Mouse (Mus musculus) heart, embryonic 11.5 days (tissue): ENCODE data around the gene Lenep. TPM values are rescaled to one million over a fixed set of nuclear protein-coding genes. Genes with fewer than 3 reads are reported as not detected.

Source experiments
- ATAC-seq: fragments of 200-750 bp; cut with Nextera tagmentation; replicated peaks from 2 replicates; pipeline ENCODE4 v1.8.0; 2017; ENCODE audit warnings: moderate library complexity; ENCODE audit not compliant: insufficient number of reproducible peaks, low FRiP score, low TSS enrichment
- H3K27ac ChIP-seq: fragments of 300-500 bp; sonication (generic); 2 replicates; pipeline ENCODE4 v1.5.1; 2014; ENCODE audit warnings: mild to moderate bottlenecking, low read depth, low read length
- H3K27me3 ChIP-seq: fragments of 300-500 bp; sonication (generic); 2 replicates; pipeline ENCODE4 v1.6.1; 2014; ENCODE audit warnings: mild to moderate bottlenecking, low read length, mixed read lengths; ENCODE audit not compliant: control insufficient read depth, insufficient read depth
- H3K36me3 ChIP-seq: fragments of 300-500 bp; sonication (generic); 2 replicates; pipeline ENCODE4 v1.6.1; 2014; ENCODE audit warnings: mild to moderate bottlenecking, low read length, moderate library complexity, mixed read lengths; ENCODE audit not compliant: control insufficient read depth, insufficient read depth
- H3K4me1 ChIP-seq: fragments of 300-500 bp; sonication (generic); 2 replicates; pipeline ENCODE4 v1.6.1; 2014; ENCODE audit warnings: low read length; ENCODE audit not compliant: control insufficient read depth, insufficient read depth
- H3K4me2 ChIP-seq: fragments of 300-500 bp; sonication (generic); 2 replicates; pipeline ENCODE4 v1.6.1; 2014; ENCODE audit warnings: mild to moderate bottlenecking, moderate library complexity
- H3K4me3 ChIP-seq: fragments of 300-500 bp; sonication (generic); 2 replicates; pipeline ENCODE4 v1.5.1; 2014; ENCODE audit warnings: low read depth, low read length
- H3K9ac ChIP-seq: fragments of 300-500 bp; sonication (generic); 2 replicates; pipeline ENCODE4 v1.6.1; 2014; ENCODE audit warnings: mild to moderate bottlenecking, low read depth, low read length, moderate library complexity
- H3K9me3 ChIP-seq: fragments of 300-500 bp; sonication (generic); replicated peaks from 2 replicates; pipeline ENCODE4 v1.6.1; 2016; ENCODE audit warnings: low read length; ENCODE audit not compliant: control insufficient read depth
- WGBS: fragments of 180-500 bp; shearing (Covaris S2); extraction: QIAGEN DNeasy Blood & Tissue Kit; methylation state at CpG from one replicate; pipeline ENCODE4 v1.1.7; 2014; ENCODE audit not compliant: insufficient replicate concordance; 5-methylcytosine and 5-hydroxymethylcytosine counted together
- polyA plus RNA-seq: library from polyadenylated mRNA; unstranded; fragments of >200 nt; fragmentation: Nextera tagmentation; extraction: Ambion mirVana; gene quantifications from 2 replicates; pipeline ENCODE4 v1.2.1, GENCODE M21; 2014

Lenep gene
- polyA plus RNA-seq, 1 experiment from 2014 or later = not detected

DNA sequence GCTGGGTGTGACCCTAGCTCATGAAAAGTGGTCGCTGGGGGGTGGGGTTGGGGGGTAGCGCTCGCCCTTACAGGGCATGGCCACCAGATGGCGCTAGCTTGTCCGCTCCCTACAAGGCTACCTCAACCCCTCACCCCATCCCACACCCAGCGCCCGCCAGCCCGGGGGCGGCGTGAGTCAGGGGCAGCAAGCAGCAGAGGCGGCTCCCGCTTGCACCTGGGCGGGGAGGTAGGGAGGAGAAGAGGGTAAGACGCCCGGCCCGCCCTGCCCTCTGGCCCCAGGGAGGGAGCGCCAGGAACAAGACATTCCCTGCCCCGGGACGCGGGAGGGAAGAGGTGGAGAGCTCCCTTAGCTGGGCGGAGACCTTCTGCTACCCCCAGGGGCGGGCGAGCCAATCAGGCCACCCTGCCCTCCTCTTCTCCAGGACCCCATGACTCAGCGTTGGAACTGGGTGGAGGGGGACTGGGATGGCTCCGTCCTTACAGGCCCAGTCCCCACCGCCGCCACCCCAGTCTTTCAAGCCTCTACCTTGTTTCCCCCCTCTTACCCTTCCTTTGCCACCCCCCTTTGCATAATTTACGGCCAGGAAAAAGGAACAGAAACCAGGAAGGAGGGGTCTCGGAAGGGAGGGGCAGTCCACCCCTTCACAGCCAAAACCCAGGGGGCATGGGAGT, 24.1 kb downstream of the Lenep start:
- H3K4me1 ChIP-seq = peaks cover 12% of the 10 kb centered on the region; the same call in 1 of the 2 replicates
- H3K4me2 ChIP-seq = peak overlapping the region; percentile 81
- no peaks in the 10 kb centered on the region for H3K9me3 ChIP-seq
- peak; percentile 82 for ATAC-seq
- 1% methylated on average over 29 of the region's 29 CpGs for WGBS
- H3K4me3 ChIP-seq = peak overlapping the region; percentile 64
- no peaks in the 10 kb centered on the region for H3K27me3 ChIP-seq
- H3K27ac ChIP-seq = no peak overlapping the region
- H3K9ac ChIP-seq = peak overlapping the region; percentile 77
- no peaks in the 10 kb centered on the region for H3K36me3 ChIP-seq

DNA sequence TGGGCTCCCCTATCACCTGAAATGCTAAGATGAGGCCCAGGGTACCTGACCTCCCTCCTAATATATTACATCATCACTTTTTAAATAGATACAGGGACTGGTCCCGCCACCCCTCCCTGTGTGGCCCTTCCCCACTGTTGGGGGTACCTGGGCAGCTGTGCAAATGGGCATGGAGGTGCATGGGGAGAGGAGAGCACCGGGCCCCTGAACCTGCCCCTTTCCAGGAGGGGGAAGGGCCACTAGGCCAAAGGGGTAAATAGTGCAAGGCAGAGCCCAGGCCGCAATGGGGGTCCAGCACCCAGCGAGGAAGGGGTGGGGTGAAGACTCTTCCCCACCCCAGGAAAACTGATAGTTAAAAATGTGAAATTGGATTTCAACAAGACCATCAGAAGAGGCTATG, 24.8 kb downstream of the Lenep start:
- Histone ChIP-seq H3K4me1 (peaks cover 12% of the 10 kb centered on the region; the same call in 1 of the 2 replicates), H3K4me2 (peak overlapping the region; percentile 81), H3K9ac (peak overlapping the region; percentile 77; the same call in 1 of the 2 replicates), H3K36me3 (no peaks in the 10 kb centered on the region), H3K27ac (no peak overlapping the region), H3K9me3 (no peaks in the 10 kb centered on the region), H3K4me3 (peak overlapping the region; percentile 64; the same call in 1 of the 2 replicates), H3K27me3 (no peaks in the 10 kb centered on the region)
- no peak for ATAC-seq
- WGBS = 72% methylated on average over 4 of the region's 4 CpGs

DNA sequence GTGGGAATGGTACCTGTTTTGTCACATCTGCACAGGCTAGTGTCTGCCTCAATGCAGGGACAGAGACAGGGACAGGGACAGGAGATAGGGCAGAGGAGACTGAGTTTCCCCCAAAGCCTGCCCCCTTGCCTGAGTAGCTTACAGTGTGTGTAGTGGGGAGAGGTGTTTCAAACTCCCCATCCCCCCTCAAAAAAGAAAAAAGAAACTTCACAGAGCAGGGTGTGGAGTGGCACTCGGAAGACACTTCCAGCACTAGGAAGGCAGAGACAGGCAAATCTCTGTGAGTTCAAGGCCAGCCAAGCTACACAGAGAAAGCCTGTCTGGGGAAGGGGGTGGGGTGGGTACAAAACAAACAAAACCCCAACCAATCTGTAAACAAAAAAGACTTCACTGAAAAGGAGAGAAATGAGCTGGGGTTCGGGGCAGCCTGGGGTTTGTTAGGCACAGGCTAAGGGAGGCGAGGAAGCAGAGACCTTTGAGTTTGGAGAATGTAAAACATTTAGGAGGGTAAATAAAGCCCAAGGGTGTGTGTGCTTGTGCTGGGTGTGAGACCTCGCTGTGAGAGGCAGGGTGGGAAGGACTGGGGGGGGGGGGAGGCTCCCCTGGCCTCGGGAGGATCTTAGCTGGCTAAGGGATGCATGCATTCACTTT, 28.9 kb downstream of the Lenep start:
- whole genome bisulfite sequencing = 35% methylated on average over 5 of the region's 5 CpGs

DNA sequence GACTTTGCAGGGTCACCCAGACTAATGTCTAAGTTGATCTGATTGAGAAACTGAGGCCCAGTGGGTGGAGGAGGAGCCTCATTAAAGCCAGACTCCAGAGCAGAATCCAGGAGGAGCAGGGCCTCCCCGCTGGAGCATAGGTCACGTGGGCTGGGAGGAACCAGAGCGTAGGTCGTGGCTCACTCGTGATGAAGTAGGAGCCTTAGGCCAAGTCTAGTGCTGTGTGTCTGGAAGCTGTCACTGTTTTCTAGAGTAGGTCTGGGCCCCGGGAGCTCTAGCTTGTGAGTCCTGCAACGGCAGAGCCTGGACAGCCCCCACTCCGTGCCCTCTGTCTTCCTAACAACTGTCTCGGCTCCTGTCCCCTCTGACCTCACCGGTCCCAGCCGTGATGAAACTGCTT, 35.3 kb downstream of the Lenep start:
- Histone ChIP-seq H3K4me1 (no peaks in the 10 kb centered on the region), H3K4me3 (no peak overlapping the region), H3K27me3 (peaks cover 3% of the 10 kb centered on the region), H3K4me2 (no peak overlapping the region), H3K9ac (no peak overlapping the region), H3K27ac (no peak overlapping the region), H3K36me3 (no peaks in the 10 kb centered on the region), H3K9me3 (no peaks in the 10 kb centered on the region)
- ATAC-seq = 0 out of 2 replicates have a peak, but pooled peaks have one; percentile 35
- WGBS = 53% methylated on average over 11 of the region's 11 CpGs

More for the DNA sequence above, 28.9 kb downstream of the Lenep start:
- H3K36me3 ChIP-seq = no peaks in the 10 kb centered on the region
- H3K4me3 ChIP-seq = no peak overlapping the region
- no peak for ATAC-seq
- H3K27ac ChIP-seq = no peak overlapping the region
- no peaks in the 10 kb centered on the region for H3K9me3 ChIP-seq
- no peak overlapping the region for H3K9ac ChIP-seq
- peaks cover 3% of the 10 kb centered on the region; the same call in 1 of the 2 replicates for H3K27me3 ChIP-seq
- peaks cover 9% of the 10 kb centered on the region; the same call in 1 of the 2 replicates for H3K4me1 ChIP-seq
- H3K4me2 ChIP-seq = no peak overlapping the region

DNA sequence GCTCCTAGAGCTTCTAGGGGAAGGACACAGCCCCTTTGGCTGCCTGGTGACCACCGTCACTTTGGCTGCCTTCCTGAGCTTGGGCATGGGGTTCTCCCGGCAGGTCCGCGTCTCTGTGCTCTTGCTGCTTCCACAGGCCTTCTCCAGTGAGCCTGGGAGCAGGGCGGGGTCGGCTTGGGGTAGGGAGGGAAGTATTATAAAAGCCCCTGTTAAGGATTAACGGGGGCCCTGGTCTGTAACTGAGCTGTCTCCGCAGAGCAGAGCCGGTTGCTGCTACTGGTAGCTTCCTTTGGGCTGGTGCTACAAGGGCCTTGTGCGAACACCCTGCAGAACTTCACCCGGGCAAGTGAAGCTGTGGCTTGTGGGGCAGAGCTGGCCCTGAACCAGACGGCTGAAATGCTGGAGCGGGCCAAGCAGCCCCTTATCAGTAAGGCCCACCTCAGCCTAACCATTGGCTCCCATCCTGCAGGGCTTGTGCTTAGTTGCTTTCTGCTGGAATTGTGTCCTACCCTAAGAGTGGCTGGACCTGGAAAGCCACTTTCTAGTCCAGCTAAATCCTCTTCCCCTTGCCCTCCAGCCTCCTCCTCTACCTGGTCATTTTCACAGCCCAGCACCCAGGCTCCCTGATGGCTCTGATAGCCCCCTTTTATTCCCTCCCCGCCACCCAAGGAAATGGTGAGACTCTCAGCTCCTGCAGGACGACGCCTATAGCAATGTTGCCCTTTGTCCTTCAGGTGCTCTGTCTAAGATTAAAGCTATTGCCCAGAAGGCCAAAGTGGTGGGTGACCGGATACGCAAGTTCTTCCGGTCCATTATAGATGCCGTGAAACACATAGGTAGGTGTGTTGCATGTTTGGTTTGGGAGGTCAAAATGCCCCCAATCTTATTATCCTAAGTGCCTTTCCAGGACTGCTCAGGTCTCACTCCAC, 36.8 kb downstream of the Lenep start:
- no peak for ATAC-seq
- WGBS = 64% methylated on average over 20 of the region's 20 CpGs
- Histone ChIP-seq H3K9ac (no peak overlapping the region), H3K4me2 (no peak overlapping the region), H3K27me3 (peaks cover 3% of the 10 kb centered on the region), H3K4me3 (no peak overlapping the region), H3K9me3 (no peaks in the 10 kb centered on the region), H3K27ac (no peak overlapping the region), H3K4me1 (no peaks in the 10 kb centered on the region), H3K36me3 (no peaks in the 10 kb centered on the region)

DNA sequence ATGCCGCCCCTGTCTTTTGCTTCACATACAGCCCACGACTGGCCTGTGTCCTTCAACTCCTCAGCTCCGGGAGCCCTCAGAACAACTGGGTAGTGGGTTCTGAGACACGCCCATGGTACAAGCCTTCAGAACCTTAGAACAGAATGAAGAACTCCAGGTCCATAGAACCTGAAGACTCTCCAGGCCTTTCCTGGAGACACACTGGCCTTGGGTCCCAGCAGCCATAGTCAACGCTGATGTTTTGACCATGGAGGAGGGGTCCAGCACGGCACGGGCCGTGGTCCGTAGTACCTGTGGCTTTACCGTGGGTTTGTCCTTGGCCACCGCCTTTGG, 37.5 kb downstream of the Lenep start, which contains the start of gene Dcst1:
Gene Dcst1, minus strand, starts transcription at position 101 of the 333 bp plus-strand sequence.
- Histone ChIP-seq H3K27ac (no peak within 1 kb of the TSS), H3K9me3 (no peaks in the 10 kb centered on the region), H3K4me3 (no peak within 1 kb of the TSS), H3K4me1 (no peaks in the 10 kb centered on the region), H3K36me3 (no peaks in the 10 kb centered on the region), H3K4me2 (no peak within 1 kb of the TSS), H3K27me3 (peaks cover 3% of the 10 kb centered on the region), H3K9ac (no peak within 1 kb of the TSS)
- WGBS = 86% methylated on average over 11 of the region's 11 CpGs
- ATAC-seq = no peak

DNA sequence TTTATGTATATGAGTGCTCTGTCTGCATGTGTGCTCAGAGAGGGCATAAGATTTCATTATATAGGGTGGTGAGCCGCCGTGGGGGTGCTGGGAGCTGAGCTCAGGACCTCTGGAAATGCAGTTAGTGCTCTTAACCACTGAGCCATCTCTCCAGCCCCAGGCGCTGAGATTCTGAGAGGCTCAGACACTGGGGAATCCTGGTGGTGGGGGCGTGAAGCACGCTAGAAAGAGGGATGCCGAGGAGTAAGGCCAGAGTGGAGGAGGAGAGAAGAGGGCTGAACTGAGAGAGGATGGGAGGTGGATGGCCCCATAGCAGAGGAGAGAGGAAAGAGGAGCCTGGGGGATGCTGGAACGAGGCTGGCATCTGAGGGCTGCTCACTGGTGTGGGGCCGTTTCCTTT, 38.0 kb downstream of the Lenep start:
- H3K9ac ChIP-seq = no peak overlapping the region
- no peak for ATAC-seq
- H3K9me3 ChIP-seq = no peaks in the 10 kb centered on the region
- no peak overlapping the region for H3K27ac ChIP-seq
- 60% methylated on average over 8 of the region's 8 CpGs for WGBS
- H3K36me3 ChIP-seq = no peaks in the 10 kb centered on the region
- H3K4me3 ChIP-seq = no peak overlapping the region
- no peaks in the 10 kb centered on the region for H3K4me1 ChIP-seq
- H3K27me3 ChIP-seq = peaks cover 3% of the 10 kb centered on the region
- no peak overlapping the region for H3K4me2 ChIP-seq

DNA sequence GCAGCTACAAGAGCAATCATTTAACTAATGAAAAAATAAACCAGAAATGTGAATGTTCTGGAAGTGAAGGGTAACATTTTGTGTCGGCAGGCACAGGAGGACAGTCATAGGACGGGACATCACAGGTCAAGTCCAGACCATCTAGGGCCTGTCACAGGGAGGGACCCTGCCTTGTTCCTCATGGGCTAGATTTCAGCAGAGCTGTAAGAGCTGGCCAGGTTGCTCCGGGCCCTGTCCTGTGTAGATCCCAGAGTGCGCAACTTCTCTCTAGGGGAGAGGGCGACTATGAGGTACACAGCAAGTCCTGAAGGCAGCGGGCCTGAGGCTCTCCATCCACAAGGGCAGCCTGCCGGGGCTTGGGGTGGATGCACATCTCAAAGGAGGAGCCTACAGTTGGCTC, 40.9 kb downstream of the Lenep start, which contains the start of gene Dcst2:
Gene Dcst2, plus strand, starts transcription at position 301 of the 400 bp plus-strand sequence.
- ATAC-seq = no peak
- Histone ChIP-seq H3K4me2 (no peak within 1 kb of the TSS), H3K9ac (no peak within 1 kb of the TSS), H3K9me3 (no peaks in the 10 kb centered on the region), H3K27ac (no peak within 1 kb of the TSS), H3K36me3 (no peaks in the 10 kb centered on the region), H3K4me3 (no peak within 1 kb of the TSS), H3K4me1 (no peaks in the 10 kb centered on the region), H3K27me3 (no peaks in the 10 kb centered on the region; the same call in 1 of the 2 replicates)
- 72% methylated on average over 7 of the region's 7 CpGs for WGBS
